Mouse (Mus musculus) liver, embryonic 13.5 days (tissue): Measurements from ENCODE around the gene Stk32c. TPM values are rescaled to one million over a fixed set of nuclear protein-coding genes. Genes with fewer than 3 reads are reported as not detected.

Experiments
- ATAC-seq: fragments of 200-750 bp; cut with Nextera tagmentation; 2 replicates; pipeline ENCODE4 v1.8.0; 2017; ENCODE audit warnings: low read depth, mild to moderate bottlenecking, moderate number of reproducible peaks, moderate library complexity
- DNase-seq: peaks from one replicate; pipeline ENCODE4 v3.0.0; 2022
- H3K27ac ChIP-seq: fragments of 300-500 bp; sonication (generic); 2 replicates; pipeline ENCODE4 v1.5.1; 2015; ENCODE audit warnings: moderate library complexity, mild to moderate bottlenecking, inconsistent platforms
- H3K27me3 ChIP-seq: fragments of 300-500 bp; sonication (generic); 2 replicates; pipeline ENCODE4 v1.6.1; 2015; ENCODE audit warnings: mild to moderate bottlenecking, inconsistent platforms
- H3K36me3 ChIP-seq: fragments of 300-500 bp; sonication (generic); 2 replicates; pipeline ENCODE4 v1.6.1; 2015; ENCODE audit warnings: mild to moderate bottlenecking, inconsistent platforms
- H3K4me1 ChIP-seq: fragments of 300-500 bp; sonication (generic); replicated peaks from 2 replicates; pipeline ENCODE4 v1.6.1; 2015; ENCODE audit warnings: inconsistent platforms
- H3K4me2 ChIP-seq: fragments of 300-500 bp; sonication (generic); 2 replicates; pipeline ENCODE4 v1.6.1; 2015; ENCODE audit warnings: inconsistent platforms, mild to moderate bottlenecking, moderate library complexity
- H3K4me3 ChIP-seq: fragments of 300-500 bp; sonication (generic); replicated peaks from 2 replicates; pipeline ENCODE4 v1.5.1; 2015; ENCODE audit warnings: mild to moderate bottlenecking, inconsistent platforms
- H3K9ac ChIP-seq: fragments of 300-500 bp; sonication (generic); 2 replicates; pipeline ENCODE4 v1.6.1; 2015; ENCODE audit warnings: mild to moderate bottlenecking, inconsistent platforms
- H3K9me3 ChIP-seq: fragments of 300-500 bp; sonication (generic); replicated peaks from 2 replicates; pipeline ENCODE4 v1.6.1; 2016; ENCODE audit warnings: inconsistent platforms
- WGBS: fragments of 180-500 bp; shearing (Covaris S2); methylation state at CpG from one replicate; pipeline ENCODE4 v1.1.7; 2015; ENCODE audit not compliant: insufficient replicate concordance; 5-methylcytosine and 5-hydroxymethylcytosine counted together
- polyA plus RNA-seq: library from polyadenylated mRNA; unstranded; fragments of >200 nt; fragmentation: Nextera tagmentation; extraction: Ambion mirVana; gene quantifications from 2 replicates; pipeline ENCODE4 v1.2.1, GENCODE M21; 2015

The Stk32c gene
- polyA plus RNA-seq, 1 experiment from 2014 or later, result not detected

- peak within 1 kb of the TSS; percentile 76 for H3K4me2 ChIP-seq
- peak within 1 kb of the TSS; percentile 64 for H3K4me3 ChIP-seq
- WGBS, result under 1% methylated on average over 67 of the region's 72 CpGs
- peaks cover 38% of the 10 kb centered on the region for H3K27me3 ChIP-seq
- H3K9ac ChIP-seq, result peak within 1 kb of the TSS; percentile 67
- H3K4me1 ChIP-seq, result peaks cover 60% of the 10 kb centered on the region
- ATAC-seq (peak; percentile 67), DNase-seq (peak; percentile 29)
- H3K9me3 ChIP-seq, result no peaks in the 10 kb centered on the region
- peak within 1 kb of the TSS; percentile 64 for H3K27ac ChIP-seq
- no peaks in the 10 kb centered on the region for H3K36me3 ChIP-seq
These were observed 34.9 kb upstream of the Stk32c start, which contains the start of gene Pwwp2b for GRCm38 (mm10) chr7:139247881-139248614. Gene Pwwp2b, plus strand, starts transcription at chr7:139248482.

- no peak for DNase-seq
These were observed 34.1 kb upstream of the Stk32c start for GRCm38 (mm10) chr7:139246931-139247880.

DNA sequence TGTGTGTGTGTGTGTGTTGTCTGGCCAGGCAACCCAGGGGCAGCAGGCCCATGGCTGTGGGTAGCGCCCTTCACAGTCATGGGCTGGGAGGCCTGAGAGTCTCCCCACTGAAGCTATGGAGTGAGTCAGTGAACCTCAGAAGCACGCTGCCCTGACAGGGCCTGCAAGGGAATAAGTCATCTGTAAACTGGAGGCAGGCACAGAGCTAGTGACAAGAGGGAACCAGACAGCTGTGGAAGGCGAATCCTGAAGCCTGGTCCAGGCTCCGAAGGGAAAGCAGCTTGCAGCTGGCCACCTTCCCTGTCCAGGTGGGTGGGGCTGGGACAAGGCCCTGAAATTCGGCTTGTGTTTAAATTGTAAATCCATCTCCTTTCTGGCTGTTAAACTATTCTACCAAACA is 33.0 kb upstream of the Stk32c start:
- Histone ChIP-seq H3K9me3 (no peaks in the 10 kb centered on the region), H3K4me3 (no peak overlapping the region), H3K4me2 (no peak overlapping the region), H3K27me3 (peaks cover 38% of the 10 kb centered on the region), H3K36me3 (no peaks in the 10 kb centered on the region), H3K4me1 (peaks cover 41% of the 10 kb centered on the region), H3K27ac (no peak overlapping the region), H3K9ac (no peak overlapping the region)
- ATAC-seq (no peak), DNase-seq (no peak)
- 68% methylated on average over 5 of the region's 5 CpGs for WGBS

More at GRCm38 (mm10) chr7:139246931-139247880, 34.1 kb upstream of the Stk32c start:
- H3K4me1 ChIP-seq, result peaks cover 51% of the 10 kb centered on the region
- 12% methylated on average over 38 of the region's 38 CpGs for WGBS
- peaks cover 38% of the 10 kb centered on the region for H3K27me3 ChIP-seq
- peak overlapping the region; percentile 64 for H3K4me3 ChIP-seq
- peak overlapping the region; percentile 67 for H3K9ac ChIP-seq
- peak overlapping the region; percentile 76 for H3K4me2 ChIP-seq
- H3K36me3 ChIP-seq, result no peaks in the 10 kb centered on the region
- ATAC-seq, result peak; percentile 40
- no peaks in the 10 kb centered on the region for H3K9me3 ChIP-seq
- peak overlapping the region; percentile 64; the same call in 1 of the 2 replicates for H3K27ac ChIP-seq

GRCm38 (mm10) chr7:139239432-139239831 is 26.3 kb upstream of the Stk32c start:
- WGBS, result 43% methylated on average over 3 of the region's 3 CpGs
- H3K9me3 ChIP-seq, result no peaks in the 10 kb centered on the region
- DNase-seq (no peak), ATAC-seq (no peak)
- no peak overlapping the region for H3K4me2 ChIP-seq
- no peak overlapping the region for H3K27ac ChIP-seq
- H3K27me3 ChIP-seq, result no peaks in the 10 kb centered on the region; the same call in 1 of the 2 replicates
- H3K9ac ChIP-seq, result no peak overlapping the region
- no peaks in the 10 kb centered on the region for H3K36me3 ChIP-seq
- H3K4me1 ChIP-seq, result peaks cover 14% of the 10 kb centered on the region
- no peak overlapping the region for H3K4me3 ChIP-seq

DNA sequence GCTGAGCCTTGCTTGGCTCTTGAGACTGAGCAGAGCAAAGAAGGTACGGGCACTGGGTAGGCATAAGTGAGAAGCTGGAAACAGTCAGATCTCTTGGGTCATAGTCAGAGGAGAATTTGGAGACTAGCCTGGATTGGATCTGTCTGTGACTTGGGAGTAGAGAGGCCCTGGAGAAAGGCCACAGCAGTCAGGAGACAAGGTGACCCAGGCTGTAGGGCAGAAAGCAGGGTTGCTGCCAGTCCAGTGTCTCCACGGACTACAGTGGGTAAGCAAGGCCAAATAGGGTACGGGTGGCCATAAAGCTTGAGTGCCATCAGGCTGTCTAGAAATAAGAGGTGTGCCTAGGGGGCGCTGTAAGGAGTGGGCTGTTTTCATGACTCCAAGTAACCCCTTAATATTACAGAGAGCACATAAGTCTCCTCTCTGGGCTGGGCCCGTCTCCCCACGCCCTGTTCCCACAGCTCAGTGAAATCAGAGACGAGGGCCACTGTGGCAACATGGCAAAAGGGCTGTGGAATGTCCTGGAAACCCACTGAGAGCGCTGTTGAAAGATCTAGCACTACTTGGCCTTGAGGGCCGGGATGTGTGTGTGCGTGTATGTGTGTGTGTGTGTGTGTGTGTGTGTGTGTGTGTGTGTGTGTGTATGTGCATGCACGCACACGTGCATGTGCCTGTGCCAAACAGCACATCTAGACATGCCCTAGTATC is 22.7 kb upstream of the Stk32c start:
- DNase-seq (no peak), ATAC-seq (no peak)
- WGBS, result 69% methylated on average over 12 of the region's 12 CpGs

GRCm38 (mm10) chr7:139234426-139235188 is 21.5 kb upstream of the Stk32c start:
- H3K27me3 ChIP-seq, result no peaks in the 10 kb centered on the region
- 5% methylated on average over 18 of the region's 18 CpGs for WGBS
- no peak overlapping the region for H3K4me3 ChIP-seq
- ATAC-seq (peak; percentile 54), DNase-seq (no peak)
- peaks cover 18% of the 10 kb centered on the region for H3K4me1 ChIP-seq
- H3K9ac ChIP-seq, result no peak overlapping the region
- H3K36me3 ChIP-seq, result no peaks in the 10 kb centered on the region
- no peaks in the 10 kb centered on the region for H3K9me3 ChIP-seq
- peak overlapping the region; percentile 31 for H3K4me2 ChIP-seq
- H3K27ac ChIP-seq, result no peak overlapping the region

More for the DNA sequence above, 22.7 kb upstream of the Stk32c start:
- no peaks in the 10 kb centered on the region for H3K27me3 ChIP-seq
- H3K9ac ChIP-seq, result no peak overlapping the region
- no peak overlapping the region for H3K27ac ChIP-seq
- no peak overlapping the region for H3K4me2 ChIP-seq
- peaks cover 21% of the 10 kb centered on the region for H3K4me1 ChIP-seq
- no peak overlapping the region for H3K4me3 ChIP-seq
- no peaks in the 10 kb centered on the region for H3K9me3 ChIP-seq
- no peaks in the 10 kb centered on the region for H3K36me3 ChIP-seq

GRCm38 (mm10) chr7:139233714-139234113 is 20.6 kb upstream of the Stk32c start:
- DNase-seq (peak; percentile 62), ATAC-seq (peak; percentile 73)
- Histone ChIP-seq H3K36me3 (no peaks in the 10 kb centered on the region), H3K4me2 (no peak overlapping the region), H3K9ac (no peak overlapping the region), H3K27ac (no peak overlapping the region; the same call in 1 of the 2 replicates), H3K9me3 (no peaks in the 10 kb centered on the region), H3K4me1 (peaks cover 15% of the 10 kb centered on the region), H3K27me3 (no peaks in the 10 kb centered on the region), H3K4me3 (no peak overlapping the region)
- 2% methylated on average over 7 of the region's 7 CpGs for WGBS

- ATAC-seq (no peak), DNase-seq (no peak)
- H3K9ac ChIP-seq, result no peak overlapping the region
- no peak overlapping the region for H3K4me3 ChIP-seq
- H3K4me1 ChIP-seq, result peaks cover 17% of the 10 kb centered on the region
- no peak overlapping the region for H3K4me2 ChIP-seq
- H3K9me3 ChIP-seq, result no peaks in the 10 kb centered on the region
- no peaks in the 10 kb centered on the region for H3K27me3 ChIP-seq
- H3K36me3 ChIP-seq, result no peaks in the 10 kb centered on the region
- WGBS, result 73% methylated on average over 12 of the region's 12 CpGs
- no peak overlapping the region for H3K27ac ChIP-seq
These were observed 17.1 kb upstream of the Stk32c start for GRCm38 (mm10) chr7:139230241-139230640.

DNA sequence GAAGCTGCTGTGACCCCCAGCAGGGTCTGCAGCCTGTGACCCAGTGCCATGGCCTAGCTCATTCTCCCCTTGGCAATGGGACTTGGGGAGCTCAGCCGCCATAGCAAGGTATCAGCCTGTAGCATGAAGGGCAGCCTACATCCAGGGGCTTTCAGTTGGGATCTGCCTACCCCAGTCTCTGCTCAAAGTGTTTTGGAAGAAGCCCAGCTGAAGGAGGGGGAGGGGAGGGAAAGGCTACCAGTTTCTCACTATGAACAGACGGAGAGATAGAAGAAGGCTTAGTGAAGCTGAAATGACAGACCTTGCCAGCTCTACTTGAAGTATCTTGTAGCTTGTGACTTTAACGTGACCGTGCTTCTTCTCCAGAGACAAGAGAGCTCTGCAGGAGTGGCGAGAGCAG is 16.7 kb upstream of the Stk32c start:
- H3K27me3 ChIP-seq, result no peaks in the 10 kb centered on the region
- H3K27ac ChIP-seq, result no peak overlapping the region
- ATAC-seq (no peak), DNase-seq (no peak)
- no peaks in the 10 kb centered on the region for H3K9me3 ChIP-seq
- WGBS, result 70% methylated on average over 5 of the region's 5 CpGs
- H3K4me3 ChIP-seq, result no peak overlapping the region
- no peak overlapping the region for H3K9ac ChIP-seq
- peaks cover 17% of the 10 kb centered on the region for H3K4me1 ChIP-seq
- H3K4me2 ChIP-seq, result no peak overlapping the region
- H3K36me3 ChIP-seq, result no peaks in the 10 kb centered on the region

DNA sequence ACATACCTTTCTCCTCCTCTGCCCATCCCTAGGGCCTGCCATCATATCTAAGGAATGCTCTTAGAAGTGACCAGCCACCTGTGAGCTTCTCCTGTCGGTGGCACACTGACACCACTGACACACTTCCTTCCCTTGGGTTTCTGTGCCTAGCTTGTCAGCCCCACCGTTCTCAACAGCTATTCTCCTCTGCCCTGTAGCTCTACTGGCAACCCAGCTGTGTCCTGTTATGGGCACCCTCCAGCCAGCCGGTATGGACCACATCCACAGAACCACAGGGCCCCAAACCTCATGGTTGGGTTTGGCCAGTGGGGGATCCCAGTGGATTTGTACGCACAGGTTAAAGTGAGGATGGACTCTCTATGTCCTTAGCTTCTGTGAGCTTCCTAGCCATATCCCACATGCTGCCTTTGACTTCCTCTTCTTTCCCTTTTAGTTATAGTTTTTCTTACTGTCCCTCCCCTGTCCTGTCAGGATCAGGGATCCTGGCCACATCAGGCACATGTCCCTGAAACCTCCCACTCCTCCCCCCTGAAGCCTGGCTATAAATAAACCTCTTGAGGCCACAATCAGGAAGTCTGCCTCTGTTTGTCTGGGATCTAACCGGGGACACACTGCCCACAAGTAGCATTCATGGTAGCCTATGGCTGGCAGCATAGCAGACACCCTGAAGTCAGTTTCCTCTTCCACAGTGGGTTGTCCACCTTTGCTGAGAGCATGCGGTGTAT is 15.5 kb upstream of the Stk32c start:
- H3K27ac ChIP-seq, result 0 out of 2 replicates have a peak overlapping the region, but pooled peaks have one; percentile 13
- DNase-seq, result no peak
- H3K36me3 ChIP-seq, result no peaks in the 10 kb centered on the region
- no peak for ATAC-seq
- H3K4me2 ChIP-seq, result no peak overlapping the region
- no peak overlapping the region for H3K4me3 ChIP-seq
- H3K4me1 ChIP-seq, result peaks cover 6% of the 10 kb centered on the region; the same call in 1 of the 2 replicates
- 26% methylated on average over 6 of the region's 6 CpGs for WGBS
- H3K9me3 ChIP-seq, result no peaks in the 10 kb centered on the region
- no peaks in the 10 kb centered on the region for H3K27me3 ChIP-seq
- no peak overlapping the region for H3K9ac ChIP-seq
